Mouse (Mus musculus) testis, adult 2 months (tissue): ENCODE data around the gene Cbx4. TPM values are rescaled to one million over a fixed set of nuclear protein-coding genes. Genes with fewer than 3 reads are reported as not detected.

ENCODE experiments used
- H3K27ac ChIP-seq: fragments of 200-500 bp; 2 replicates; pipeline ENCODE4 v1.5.1; 2012; ENCODE audit warnings: low read depth, low read length; ENCODE audit not compliant: control insufficient read depth, insufficient read depth
- H3K27me3 ChIP-seq: fragments of 200-500 bp; 2 replicates; pipeline ENCODE4 v1.6.1; 2012; ENCODE audit warnings: mild to moderate bottlenecking, low read length, moderate library complexity; ENCODE audit not compliant: control insufficient read depth, insufficient read depth
- H3K36me3 ChIP-seq: fragments of 200-500 bp; 2 replicates; pipeline ENCODE4 v1.6.1; 2012; ENCODE audit warnings: mild to moderate bottlenecking, low read length; ENCODE audit not compliant: control insufficient read depth, insufficient read depth
- H3K4me1 ChIP-seq: fragments of 200-500 bp; 2 replicates; pipeline ENCODE4 v1.6.1; 2012; ENCODE audit warnings: low read length; ENCODE audit not compliant: control insufficient read depth, insufficient read depth
- H3K4me3 ChIP-seq: fragments of 200-500 bp; 2 replicates; pipeline ENCODE4 v1.5.1; 2012; ENCODE audit warnings: low read depth, mild to moderate bottlenecking, low read length, moderate library complexity, mixed read lengths; ENCODE audit not compliant: control insufficient read depth
- CTCF ChIP-seq: fragments of 200-500 bp; IDR thresholded peaks from 2 replicates; pipeline ENCODE4 v1.5.1; 2012; ENCODE audit warnings: low read depth, mild to moderate bottlenecking, inconsistent platforms, low read length, moderate library complexity; ENCODE audit not compliant: control insufficient read depth, insufficient read depth, insufficient replicate concordance
- POLR2A ChIP-seq: fragments of 200-500 bp; IDR thresholded peaks from 2 replicates; pipeline ENCODE4 v1.6.1; 2012; ENCODE audit warnings: low read depth, mild to moderate bottlenecking, inconsistent platforms, low read length, moderate library complexity; ENCODE audit not compliant: control insufficient read depth
- polyA plus RNA-seq: library from polyadenylated mRNA; depleted of rRNA; stranded (reverse); fragments of >200 nt; gene quantifications from 2 replicates; pipeline ENCODE4 v1.2.3, GENCODE M21; 2012

Cbx4 gene
- polyA plus RNA-seq, 1 experiment: 3.3 TPM

DNA sequence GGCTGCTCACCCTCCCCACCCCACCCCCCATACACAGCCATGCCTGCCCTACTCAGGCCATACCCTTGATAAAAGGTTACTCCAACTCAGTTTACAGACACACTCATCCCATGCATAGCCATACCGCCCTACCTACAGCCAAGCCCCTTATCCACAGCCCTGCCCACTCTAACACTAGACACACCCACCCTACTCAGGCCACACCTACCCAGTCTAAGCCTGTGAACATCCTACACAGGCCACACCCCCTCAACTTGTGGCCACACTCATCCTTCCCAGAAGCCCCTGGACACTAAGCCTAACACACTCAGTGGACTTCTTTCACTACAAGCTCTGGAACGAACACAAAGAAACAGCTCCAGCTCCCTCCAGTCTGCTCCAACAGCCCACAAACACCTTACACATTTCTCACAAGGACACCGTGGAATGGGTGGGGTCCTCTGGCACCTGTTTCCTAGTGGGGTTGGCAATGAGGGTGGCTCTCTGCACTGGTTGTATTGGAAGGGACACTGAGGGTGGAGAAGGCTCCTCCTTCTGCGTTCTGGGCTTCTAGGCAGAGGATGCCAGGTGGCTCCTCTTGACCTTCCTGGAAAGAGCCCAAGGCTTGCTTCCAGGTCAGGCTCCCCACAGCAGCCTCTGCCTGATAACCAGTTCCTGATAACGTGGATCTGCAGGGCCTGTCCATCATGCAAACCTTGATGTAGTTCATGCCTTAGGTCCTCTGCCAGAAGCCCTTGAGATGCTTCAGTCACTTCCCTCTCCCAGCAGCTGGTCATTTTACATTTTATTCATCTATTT lies 37.7 kb upstream of the Cbx4 start:
- peaks cover 2% of the 10 kb centered on the region; the same call in 1 of the 2 replicates for H3K4me1 ChIP-seq
- H3K36me3 ChIP-seq: no peaks in the 10 kb centered on the region
- no peaks in the 10 kb centered on the region for H3K27me3 ChIP-seq

GRCm38 (mm10) chr11:119122396-119122795 lies 36.4 kb upstream of the Cbx4 start:
- H3K4me3 ChIP-seq: no peak overlapping the region
- H3K4me1 ChIP-seq: no peaks in the 10 kb centered on the region; the same call in 1 of the 2 replicates
- H3K27ac ChIP-seq: no peak overlapping the region
- H3K27me3 ChIP-seq: no peaks in the 10 kb centered on the region
- TF ChIP-seq POLR2A: no peak
- no peaks in the 10 kb centered on the region for H3K36me3 ChIP-seq

More for the DNA sequence above, 37.7 kb upstream of the Cbx4 start:
- H3K27ac ChIP-seq: no peak overlapping the region
- TF ChIP-seq POLR2A (no peak), CTCF (no peak)
- no peak overlapping the region for H3K4me3 ChIP-seq

DNA sequence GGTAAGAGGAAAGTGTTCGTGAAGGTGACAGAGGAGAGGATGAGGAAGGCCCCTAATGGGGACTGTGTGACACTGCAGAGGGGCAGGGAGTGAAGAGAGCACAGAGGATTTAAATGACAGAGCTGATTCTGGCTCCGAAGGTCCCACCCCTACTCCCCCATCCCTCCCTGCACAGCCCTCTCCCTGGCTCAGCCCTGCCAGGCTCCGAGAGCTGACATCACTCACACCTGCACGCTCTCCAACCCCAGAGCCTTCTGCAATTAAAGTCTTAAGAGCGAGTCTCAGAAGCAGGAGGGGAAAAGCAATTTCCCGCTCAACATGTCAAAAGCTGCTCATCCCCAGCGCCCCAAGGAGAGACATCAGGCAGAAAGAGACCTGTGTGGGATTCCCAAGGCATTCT lies 32.9 kb upstream of the Cbx4 start:
- TF ChIP-seq CTCF (no peak), POLR2A (no peak)
- H3K4me1 ChIP-seq: peaks cover 2% of the 10 kb centered on the region; the same call in 1 of the 2 replicates
- no peaks in the 10 kb centered on the region for H3K27me3 ChIP-seq
- no peak overlapping the region for H3K4me3 ChIP-seq
- no peaks in the 10 kb centered on the region for H3K36me3 ChIP-seq
- no peak overlapping the region for H3K27ac ChIP-seq

- Histone ChIP-seq H3K27ac (no peak overlapping the region), H3K4me3 (no peak overlapping the region), H3K27me3 (no peaks in the 10 kb centered on the region), H3K36me3 (no peaks in the 10 kb centered on the region), H3K4me1 (0 out of 2 replicates have a peak, but pooled peaks cover 2% of the 10 kb centered on the region)
- no peak for TF ChIP-seq POLR2A
- TF ChIP-seq CTCF: no peak
Observed at GRCm38 (mm10) chr11:119117945-119118344, 31.9 kb upstream of the Cbx4 start.

DNA sequence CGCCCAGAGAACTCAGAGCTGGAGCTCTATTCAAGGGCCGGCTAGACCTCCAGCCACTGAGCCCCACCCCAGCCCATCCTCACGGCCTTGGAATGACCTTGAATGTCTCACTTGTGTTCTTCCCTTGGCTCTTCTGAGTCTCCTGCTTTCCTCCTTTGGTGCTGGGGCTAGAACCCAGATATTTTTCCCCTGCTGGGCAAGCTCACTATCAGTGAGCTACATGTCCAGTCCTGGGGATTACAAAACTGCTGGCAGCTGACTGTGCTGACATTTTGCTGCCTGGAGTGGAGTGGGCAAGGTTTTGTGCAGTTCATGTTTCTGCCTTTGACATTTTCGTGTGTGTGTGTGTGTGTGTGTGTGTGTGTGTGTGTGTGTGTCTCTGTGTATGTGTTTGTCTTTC lies 31.0 kb upstream of the Cbx4 start:
- TF ChIP-seq POLR2A: no peak
- no peak for TF ChIP-seq CTCF
- Histone ChIP-seq H3K27ac (no peak overlapping the region), H3K4me1 (0 out of 2 replicates have a peak, but pooled peaks cover 2% of the 10 kb centered on the region), H3K4me3 (no peak overlapping the region), H3K36me3 (no peaks in the 10 kb centered on the region), H3K27me3 (no peaks in the 10 kb centered on the region)

- Histone ChIP-seq H3K36me3 (no peaks in the 10 kb centered on the region), H3K4me1 (peaks cover 7% of the 10 kb centered on the region; the same call in 1 of the 2 replicates), H3K4me3 (no peak overlapping the region), H3K27me3 (no peaks in the 10 kb centered on the region), H3K27ac (no peak overlapping the region)
- TF ChIP-seq POLR2A (no peak), CTCF (no peak)
Observed at GRCm38 (mm10) chr11:119112721-119113120, 26.7 kb upstream of the Cbx4 start.

- peaks cover 5% of the 10 kb centered on the region; the same call in 1 of the 2 replicates for H3K4me1 ChIP-seq
- H3K27me3 ChIP-seq: no peaks in the 10 kb centered on the region
- no peak overlapping the region for H3K27ac ChIP-seq
- H3K36me3 ChIP-seq: no peaks in the 10 kb centered on the region
- no peak overlapping the region for H3K4me3 ChIP-seq
- TF ChIP-seq CTCF: no peak
- TF ChIP-seq POLR2A: no peak
Observed at GRCm38 (mm10) chr11:119111345-119111744, 25.3 kb upstream of the Cbx4 start.
